ENCODE assay signal across 9 mouse cellular contexts in genomic region chr1:74949666-74950050, GRCm38 (mm10). TPM values are rescaled to one million over a fixed set of nuclear protein-coding genes. Genes with fewer than 3 reads are reported as not detected.
DNase-seq lines count a peak whose midpoint lies in the region; ATAC-seq lines count a peak whose summit lies in the region.
"Had no signal": no experiment of that assay in that cellular context is flagged by ENCODE, and none has a peak within 500 bp of the region (broad histone marks: within the 10 kb centered on the region; RNA-seq: fewer than 3 reads in every experiment).

No protein-coding gene starts in this region.

- H3K4me2 ChIP-seq in midbrain, embryonic 16.5 days (ENCODE audit: low read length): no peak overlapping the region; the same call in 1 of the 2 replicates
- H3K4me2 ChIP-seq in limb, embryonic 12.5 days: peak overlapping the region; percentile 74
- H3K4me2 ChIP-seq in neural tube, embryonic 11.5 days (ENCODE audit: low read depth): no peak overlapping the region

- DNase-seq in midbrain, embryonic 10.5 days (ENCODE audit: low spot score): peak; percentile 27
- DNase-seq in heart, postnatal 14 days: peak; percentile 62 to 69
- peak; percentile 25 for DNase-seq in neural tube, embryonic 11.5 days (ENCODE audit: low spot score)
- DNase-seq in frontal cortex, postnatal 10 days (ENCODE audit: low spot score in 2 of 2): no peak
- no peak for DNase-seq in left cerebral cortex, postnatal 36 days (ENCODE audit: low spot score in 2 of 2)

- no peaks in the 10 kb centered on the region for H3K36me3 ChIP-seq in midbrain, embryonic 10.5 days
- no peaks in the 10 kb centered on the region for H3K36me3 ChIP-seq in midbrain, embryonic 16.5 days (ENCODE audit: control insufficient read depth, insufficient read depth, low read length)
- no peaks in the 10 kb centered on the region for H3K36me3 ChIP-seq in limb, embryonic 12.5 days
- H3K36me3 ChIP-seq in neural tube, embryonic 11.5 days (ENCODE audit: control insufficient read depth, insufficient read depth, low read length): no peaks in the 10 kb centered on the region

- no peaks in the 10 kb centered on the region for H3K9me3 ChIP-seq in midbrain, embryonic 10.5 days (replicated peaks)
- no peaks in the 10 kb centered on the region for H3K9me3 ChIP-seq in midbrain, embryonic 16.5 days (replicated peaks; ENCODE audit: control insufficient read depth, low read length, poor library complexity, severe bottlenecking)
- H3K9me3 ChIP-seq in limb, embryonic 12.5 days: no peaks in the 10 kb centered on the region
- no peaks in the 10 kb centered on the region for H3K9me3 ChIP-seq in neural tube, embryonic 11.5 days (ENCODE audit: control insufficient read depth, low read length)

- no peak for ATAC-seq in midbrain, embryonic 16.5 days
- ATAC-seq in limb, embryonic 12.5 days (ENCODE audit: insufficient number of reproducible peaks, insufficient read depth, low FRiP score, low TSS enrichment, low read depth): no peak
- no peak for ATAC-seq in neural tube, embryonic 11.5 days (ENCODE audit: insufficient read depth, low FRiP score, low TSS enrichment)
- ATAC-seq in CD4-positive, CD25-positive, alpha-beta regulatory T cell, adult 4 months: no peak

- peak overlapping the region; percentile 52; the same call in 1 of the 2 replicates for H3K4me3 ChIP-seq in midbrain, embryonic 10.5 days
- H3K4me3 ChIP-seq in midbrain, embryonic 16.5 days (ENCODE audit: low read depth, low read length): no peak overlapping the region
- H3K4me3 ChIP-seq in limb, embryonic 12.5 days (replicated peaks): peak overlapping the region; percentile 44
- H3K4me3 ChIP-seq in neural tube, embryonic 11.5 days (ENCODE audit: low read depth, low read length): no peak overlapping the region

- H3K9ac ChIP-seq in midbrain, embryonic 16.5 days (ENCODE audit: low read depth, low read length): no peak overlapping the region
- H3K9ac ChIP-seq in limb, embryonic 12.5 days (replicated peaks): no peak overlapping the region
- H3K9ac ChIP-seq in neural tube, embryonic 11.5 days (ENCODE audit: low read length): no peak overlapping the region

- no peak overlapping the region for H3K27ac ChIP-seq in midbrain, embryonic 10.5 days (replicated peaks)
- no peak overlapping the region for H3K27ac ChIP-seq in midbrain, embryonic 16.5 days (ENCODE audit: low read length)
- no peak overlapping the region for H3K27ac ChIP-seq in limb, embryonic 12.5 days
- no peak overlapping the region for H3K27ac ChIP-seq in neural tube, embryonic 11.5 days (ENCODE audit: low read depth, low read length)

- intact Hi-C loops in heart, postnatal 14 days (cut with DNase I): loop anchor here (5.0 to 10.0 kb wide), 2 partner anchors 68 to 305 kb away; no protein-coding TSS in a partner anchor
- intact Hi-C loops in left cerebral cortex, postnatal 36 days (cut with DNase I): loop anchor here (2.0 kb wide), 1 partner anchor 67 kb away; no protein-coding TSS in a partner anchor

- H3K27me3 ChIP-seq in midbrain, embryonic 10.5 days (ENCODE audit: low read depth, poor library complexity, severe bottlenecking): peaks cover 99% of the 10 kb centered on the region
- H3K27me3 ChIP-seq in midbrain, embryonic 16.5 days (ENCODE audit: control insufficient read depth, insufficient read depth, low read depth, low read length): peaks cover 79% of the 10 kb centered on the region
- peaks cover 99% of the 10 kb centered on the region for H3K27me3 ChIP-seq in limb, embryonic 12.5 days
- peaks cover 82% of the 10 kb centered on the region for H3K27me3 ChIP-seq in neural tube, embryonic 11.5 days (ENCODE audit: control insufficient read depth, insufficient read depth, low read length)

- H3K4me1 ChIP-seq in midbrain, embryonic 10.5 days: peaks cover 46% of the 10 kb centered on the region
- H3K4me1 ChIP-seq in midbrain, embryonic 16.5 days (ENCODE audit: control insufficient read depth, insufficient read depth, low read length): peaks cover 34% of the 10 kb centered on the region
- peaks cover 21% of the 10 kb centered on the region for H3K4me1 ChIP-seq in limb, embryonic 12.5 days (replicated peaks)
- H3K4me1 ChIP-seq in neural tube, embryonic 11.5 days (ENCODE audit: control insufficient read depth, insufficient read depth, low read length): peaks cover 10% of the 10 kb centered on the region; the same call in 1 of the 2 replicates

- WGBS in midbrain, embryonic 10.5 days: 6% methylated on average over 24 of the region's 24 CpGs
- WGBS in midbrain, embryonic 16.5 days: 3% methylated on average over 24 of the region's 24 CpGs
- 4% methylated on average over 24 of the region's 24 CpGs for WGBS in limb, embryonic 12.5 days
- 2% methylated on average over 24 of the region's 24 CpGs for WGBS in neural tube, embryonic 11.5 days

RNA-seq across cellular contexts. Expression of gene Ihh, which starts 1.8 kb away (rescaled TPM):
- polyA plus RNA-seq in midbrain, embryonic 10.5 days (2016; fragmentation: Nextera tagmentation; extraction: Ambion mirVana): 0.12 and 0.17 TPM in 2 replicates
- 0.16 and 0.32 TPM in 2 replicates for polyA plus RNA-seq in midbrain, embryonic 16.5 days (2015; fragmentation: Nextera tagmentation; extraction: Ambion mirVana)
- total RNA-seq in heart, postnatal 14 days (2021): under 1 TPM in 1 of 2 experiments, not detected in 1; 0.12 TPM
- 3.3 and 6.5 TPM in 2 replicates for polyA plus RNA-seq in limb, embryonic 12.5 days (2016; fragmentation: Nextera tagmentation; extraction: Ambion mirVana)
- not detected in 2 replicates for polyA plus RNA-seq in neural tube, embryonic 11.5 days (2014; fragmentation: Nextera tagmentation; extraction: Ambion mirVana)
- polyA plus RNA-seq in CD4-positive, CD25-positive, alpha-beta regulatory T cell, adult 4 months (2017; shearing (Covaris generic)): not detected
- under 1 TPM; 0.37 to 0.48 TPM for total RNA-seq in left cerebral cortex, postnatal 36 days (2021)

RNA-seq across cellular contexts. Expression of gene Cfap65, which starts 14.3 kb away (rescaled TPM):
- 0.04 and 0.07 TPM in 2 replicates for polyA plus RNA-seq in midbrain, embryonic 10.5 days (2016; fragmentation: Nextera tagmentation; extraction: Ambion mirVana)
- polyA plus RNA-seq in midbrain, embryonic 16.5 days (2015; fragmentation: Nextera tagmentation; extraction: Ambion mirVana): 1.3 and 1.4 TPM in 2 replicates
- under 1 TPM in 1 of 2 experiments, not detected in 1; 0.45 TPM for total RNA-seq in heart, postnatal 14 days (2021)
- polyA plus RNA-seq in limb, embryonic 12.5 days (2016; fragmentation: Nextera tagmentation; extraction: Ambion mirVana): not detected in 2 replicates
- polyA plus RNA-seq in neural tube, embryonic 11.5 days (2014; fragmentation: Nextera tagmentation; extraction: Ambion mirVana): 0.08 TPM in 1 of 2 replicates, not detected in the other
- polyA plus RNA-seq in CD4-positive, CD25-positive, alpha-beta regulatory T cell, adult 4 months (2017; shearing (Covaris generic)): not detected
- total RNA-seq in left cerebral cortex, postnatal 36 days (2021): 1 to 10 TPM; 1.7 to 2.6 TPM
- total RNA-seq: gastrocnemius, adult 8-10 months had no signal

RNA-seq across cellular contexts. Expression of gene Cryba2, which starts 56.7 kb away (rescaled TPM):
- 0.26 TPM in 1 of 2 replicates, not detected in the other for polyA plus RNA-seq in midbrain, embryonic 10.5 days (2016; fragmentation: Nextera tagmentation; extraction: Ambion mirVana)
- polyA plus RNA-seq in midbrain, embryonic 16.5 days (2015; fragmentation: Nextera tagmentation; extraction: Ambion mirVana): 0.45 and 0.51 TPM in 2 replicates
- total RNA-seq in heart, postnatal 14 days (2021): not detected
- not detected in 2 replicates for polyA plus RNA-seq in limb, embryonic 12.5 days (2016; fragmentation: Nextera tagmentation; extraction: Ambion mirVana)
- not detected in 2 replicates for polyA plus RNA-seq in neural tube, embryonic 11.5 days (2014; fragmentation: Nextera tagmentation; extraction: Ambion mirVana)
- polyA plus RNA-seq in CD4-positive, CD25-positive, alpha-beta regulatory T cell, adult 4 months (2017; shearing (Covaris generic)): not detected
- total RNA-seq in left cerebral cortex, postnatal 36 days (2021): 1 to 10 TPM in 1 of 2 experiments, not detected in 1; 1.2 TPM
- total RNA-seq: gastrocnemius, adult 8-10 months had no signal

Comparison
In these comparisons a context has a peak if more than half of its experiments do, and no peak if none do; other contexts are left out.
1. H3K4me3 ChIP-seq: peak in midbrain, embryonic 10.5 days (single experiment) and limb, embryonic 12.5 days (single experiment); none in midbrain, embryonic 16.5 days (single experiment) and neural tube, embryonic 11.5 days (single experiment).
2. DNase-seq: peak in midbrain, embryonic 10.5 days (single experiment), heart, postnatal 14 days (2 of 2) and neural tube, embryonic 11.5 days (single experiment); none in frontal cortex, postnatal 10 days (0 of 2) and left cerebral cortex, postnatal 36 days (0 of 2).